Mouse (Mus musculus) urinary bladder, postnatal 4 days (tissue): ENCODE data around the gene Casp14.
"Not testable (repeated sequence)": the region's sequence is repeated elsewhere in the genome, so short reads cannot be mapped to it uniquely, and the experiment has no call there.

Experiments used
- DNase-seq, 2 experiments: peaks; one replicate each; pipeline ENCODE4 v3.0.0; 2021 to 2022; ENCODE audit warnings: low spot score in 2 of 2

The Casp14 gene

GRCm38 (mm10) chr10:78670121-78670520 lies 48.0 kb downstream of the Casp14 start:
- DNase-seq, result not testable (repeated sequence)

GRCm38 (mm10) chr10:78666696-78667095 lies 51.4 kb downstream of the Casp14 start:
- not testable (repeated sequence) for DNase-seq

GRCm38 (mm10) chr10:78664546-78664945 lies 53.5 kb downstream of the Casp14 start:
- DNase-seq, result no peak
